Mouse (Mus musculus): ENCODE measurements around the gene Arl2. TPM values are rescaled to one million over a fixed set of nuclear protein-coding genes. Genes with fewer than 3 reads are reported as not detected.

The Arl2 gene
- polyA plus RNA-seq, 1 experiment, result 110 TPM

DNA sequence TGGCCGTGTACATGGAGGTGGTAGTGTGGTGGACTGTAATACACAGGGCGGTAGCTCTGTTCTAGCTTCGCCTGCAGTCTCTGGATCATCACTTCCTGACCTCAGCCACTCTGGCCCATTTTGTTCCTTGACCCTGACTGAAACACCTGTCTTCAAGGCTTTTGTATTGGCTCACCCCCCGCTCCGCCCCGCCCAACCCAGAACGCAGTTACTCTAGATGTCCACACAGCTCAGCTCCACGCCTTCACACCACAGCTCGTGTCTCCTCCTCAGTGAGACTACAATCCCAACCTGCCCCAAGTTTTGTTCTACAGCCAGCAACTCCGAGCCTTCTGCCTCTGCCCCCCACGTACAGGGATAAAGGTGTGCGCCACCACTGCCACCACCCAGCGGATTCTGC is 52.5 kb downstream of the Arl2 start:
- Histone ChIP-seq H3K36me3 (ENCODE audit: control insufficient read depth, insufficient read depth) (peaks cover 6% of the 10 kb centered on the region), H3K27me3 (ENCODE audit: control insufficient read depth, insufficient read depth, insufficient read length) (no peaks in the 10 kb centered on the region), H3ac (ENCODE audit: control insufficient read depth, insufficient read length) (no peak overlapping the region), H3K4me3 (no peak overlapping the region), H3K79me2 (ENCODE audit: control insufficient read depth, insufficient read depth) (peaks cover 38% of the 10 kb centered on the region), H3K4me2 (ENCODE audit: low read depth) (no peak overlapping the region)
- TF ChIP-seq POLR2AphosphoS2 (IDR thresholded peaks at IDR 0.05; ENCODE audit: insufficient read length, low read depth) (no peak), CEBPB (IDR thresholded peaks at IDR 0.05; ENCODE audit: insufficient read depth, poor library complexity, severe bottlenecking) (no peak), POLR2A (IDR thresholded peaks at IDR 0.05; ENCODE audit: insufficient read length, low read depth) (no peak), MYOG (IDR thresholded peaks at IDR 0.05; ENCODE audit: control insufficient read depth in 1 of 3, insufficient read depth in 1 of 3, insufficient read length in 2 of 3, low read depth in 2 of 3) (no peak), MYOD1 (IDR thresholded peaks at IDR 0.05; ENCODE audit: control insufficient read depth in 1 of 3, insufficient read length in 2 of 3, low read depth in 2 of 3) (no peak), TCF12 (IDR thresholded peaks at IDR 0.05; ENCODE audit: insufficient read depth, poor library complexity, severe bottlenecking) (no peak), TCF3 (IDR thresholded peaks at IDR 0.05; ENCODE audit: insufficient read length, low read depth) (no peak), E2F4 (IDR thresholded peaks at IDR 0.05; ENCODE audit: insufficient read depth) (no peak), MAX (IDR thresholded peaks at IDR 0.05; ENCODE audit: low read depth) (no peak), USF1 (IDR thresholded peaks at IDR 0.05; ENCODE audit: low read depth) (no peak), REST (IDR thresholded peaks at IDR 0.05; ENCODE audit: insufficient read depth, insufficient read length) (no peak), SRF (IDR thresholded peaks at IDR 0.05; ENCODE audit: control insufficient read depth, insufficient read length, low read depth) (no peak)

- no peak for TF ChIP-seq REST (IDR thresholded peaks at IDR 0.05; ENCODE audit: insufficient read depth, insufficient read length)
- no peak for TF ChIP-seq MYOG (IDR thresholded peaks at IDR 0.05; ENCODE audit: control insufficient read depth in 1 of 3, insufficient read depth in 1 of 3, insufficient read length in 2 of 3, low read depth in 2 of 3)
- H3K36me3 ChIP-seq (ENCODE audit: control insufficient read depth, insufficient read depth), result no peaks in the 10 kb centered on the region
Measured at GRCm38 (mm10) chr19:6085417-6085879, 55.9 kb downstream of the Arl2 start.

DNA sequence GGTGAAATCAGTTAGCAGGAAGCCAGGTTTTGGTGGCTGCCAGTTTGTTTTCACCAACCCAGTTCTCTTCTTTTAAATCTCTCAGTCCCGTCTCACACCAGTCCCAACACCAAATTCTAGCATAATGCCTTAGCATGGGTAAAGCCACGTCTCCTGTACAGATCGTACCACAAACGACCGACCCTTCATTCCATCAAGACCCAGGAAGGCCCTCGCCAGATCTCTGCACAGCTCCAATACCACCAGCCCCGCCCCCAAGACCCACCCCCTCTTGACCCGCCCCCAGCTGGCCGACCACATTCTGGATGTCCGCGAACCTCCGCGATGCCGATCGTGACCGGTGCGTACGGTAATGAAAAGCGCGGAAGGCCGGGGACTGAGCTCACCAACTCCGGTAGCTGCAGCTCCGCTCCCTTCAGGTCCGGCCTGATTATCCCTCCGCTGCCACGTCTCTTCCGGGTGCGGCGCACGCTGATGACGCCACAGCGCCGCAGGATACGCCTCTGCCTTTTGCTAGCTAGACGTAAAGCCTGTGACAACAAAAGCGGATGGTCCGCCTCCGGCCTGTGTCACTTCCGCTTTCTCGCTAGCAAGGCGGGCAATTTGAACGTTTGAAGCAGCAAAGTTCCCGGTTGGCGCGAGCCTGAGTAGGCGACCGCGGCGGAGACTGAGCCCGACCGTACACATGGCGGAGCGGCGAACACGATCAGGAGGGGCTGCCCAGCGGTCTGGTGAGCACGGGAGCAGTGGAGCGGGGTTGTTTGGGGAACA is 56.7 kb downstream of the Arl2 start, which contains the start of the genes Zfpl1 and Cdca5:
Gene Zfpl1, minus strand, starts transcription at position 479 of the 771 bp plus-strand sequence.
Gene Cdca5, plus strand, starts transcription at position 506 of the 771 bp plus-strand sequence.
- Histone ChIP-seq H3K4me3 (peak within 1 kb of the TSS; percentile 89), H3K79me2 (ENCODE audit: control insufficient read depth, insufficient read depth) (peaks cover 47% of the 10 kb centered on the region), H3K27me3 (ENCODE audit: control insufficient read depth, insufficient read depth, insufficient read length) (no peaks in the 10 kb centered on the region), H3ac (ENCODE audit: control insufficient read depth, insufficient read length) (peak within 1 kb of the TSS; percentile 74), H3K36me3 (ENCODE audit: control insufficient read depth, insufficient read depth) (no peaks in the 10 kb centered on the region), H3K4me2 (ENCODE audit: low read depth) (peak within 1 kb of the TSS; percentile 97)
- TF ChIP-seq REST (IDR thresholded peaks at IDR 0.05; ENCODE audit: insufficient read depth, insufficient read length), result no peak
- peak; percentile 99 for TF ChIP-seq E2F4 (IDR thresholded peaks at IDR 0.05; ENCODE audit: insufficient read depth)
- TF ChIP-seq MAX (IDR thresholded peaks at IDR 0.05; ENCODE audit: low read depth), result no peak
- peak; percentile 64 for TF ChIP-seq POLR2A (IDR thresholded peaks at IDR 0.05; ENCODE audit: insufficient read length, low read depth)
- no peak for TF ChIP-seq TCF3 (IDR thresholded peaks at IDR 0.05; ENCODE audit: insufficient read length, low read depth)
- peak in 2 of 3 experiments; percentile 9 to 63 for TF ChIP-seq MYOG (IDR thresholded peaks at IDR 0.05; ENCODE audit: control insufficient read depth in 1 of 3, insufficient read depth in 1 of 3, insufficient read length in 2 of 3, low read depth in 2 of 3)
- TF ChIP-seq MYOD1 (IDR thresholded peaks at IDR 0.05; ENCODE audit: control insufficient read depth in 1 of 3, insufficient read length in 2 of 3, low read depth in 2 of 3), result peak in 2 of 3 experiments; percentile 16
- no peak for TF ChIP-seq USF1 (IDR thresholded peaks at IDR 0.05; ENCODE audit: low read depth)
- peak; percentile 94 for TF ChIP-seq SRF (IDR thresholded peaks at IDR 0.05; ENCODE audit: control insufficient read depth, insufficient read length, low read depth)
- peak; percentile 20 for TF ChIP-seq POLR2AphosphoS2 (IDR thresholded peaks at IDR 0.05; ENCODE audit: insufficient read length, low read depth)
- no peak for TF ChIP-seq CEBPB (IDR thresholded peaks at IDR 0.05; ENCODE audit: insufficient read depth, poor library complexity, severe bottlenecking)
- no peak for TF ChIP-seq TCF12 (IDR thresholded peaks at IDR 0.05; ENCODE audit: insufficient read depth, poor library complexity, severe bottlenecking)

More at GRCm38 (mm10) chr19:6085417-6085879, 55.9 kb downstream of the Arl2 start:
- H3K4me2 ChIP-seq (ENCODE audit: low read depth), result peak overlapping the region; percentile 97
- no peaks in the 10 kb centered on the region for H3K27me3 ChIP-seq (ENCODE audit: control insufficient read depth, insufficient read depth, insufficient read length)
- peaks cover 47% of the 10 kb centered on the region for H3K79me2 ChIP-seq (ENCODE audit: control insufficient read depth, insufficient read depth)
- peak overlapping the region; percentile 74 for H3ac ChIP-seq (ENCODE audit: control insufficient read depth, insufficient read length)
- peak overlapping the region; percentile 89 for H3K4me3 ChIP-seq

Other genes starting within 250 kb of the Arl2 start
- 0.31 TPM for gene Tigd3, start 247.4 kb downstream of the Arl2 start, polyA plus RNA-seq (2012; fragmentation: generic; extraction: Trizol)
- 78.5 TPM for gene Dpf2, start 228.5 kb downstream of the Arl2 start, polyA plus RNA-seq (2012; fragmentation: generic; extraction: Trizol)
- gene Cdc42ep2, start 216.7 kb downstream of the Arl2 start, polyA plus RNA-seq (2012; fragmentation: generic; extraction: Trizol), result 16.2 TPM
- gene Pola2, start 177.3 kb downstream of the Arl2 start, polyA plus RNA-seq (2012; fragmentation: generic; extraction: Trizol), result 11.9 TPM
- not detected for gene Slc22a20, start 155.4 kb downstream of the Arl2 start, polyA plus RNA-seq (2012; fragmentation: generic; extraction: Trizol)
- 110 TPM for gene Capn1, start 125.7 kb downstream of the Arl2 start, polyA plus RNA-seq (2012; fragmentation: generic; extraction: Trizol)
- gene Syvn1, start 95.0 kb downstream of the Arl2 start, polyA plus RNA-seq (2012; fragmentation: generic; extraction: Trizol), result 24.3 TPM
- 43.0 TPM for gene Mrpl49, start 83.8 kb downstream of the Arl2 start, polyA plus RNA-seq (2012; fragmentation: generic; extraction: Trizol)
- 2,772 TPM for gene Fau, start 83.7 kb downstream of the Arl2 start, polyA plus RNA-seq (2012; fragmentation: generic; extraction: Trizol)
- 44.3 TPM for gene Znhit2, start 80.4 kb downstream of the Arl2 start, polyA plus RNA-seq (2012; fragmentation: generic; extraction: Trizol)
- 37.1 TPM for gene Tm7sf2, start 73.2 kb downstream of the Arl2 start, polyA plus RNA-seq (2012; fragmentation: generic; extraction: Trizol)
- gene Vps51, start 64.3 kb downstream of the Arl2 start, polyA plus RNA-seq (2012; fragmentation: generic; extraction: Trizol), result 49.1 TPM
- 0.13 TPM for gene Tmem262, start 61.5 kb downstream of the Arl2 start, polyA plus RNA-seq (2012; fragmentation: generic; extraction: Trizol)
- gene Gm28374, start 59.3 kb downstream of the Arl2 start, polyA plus RNA-seq (2012; fragmentation: generic; extraction: Trizol), result 0.26 TPM
- gene Zfpl1, start 56.6 kb downstream of the Arl2 start, polyA plus RNA-seq (2012; fragmentation: generic; extraction: Trizol), result 68.5 TPM
- gene Cdca5, start 56.6 kb downstream of the Arl2 start, polyA plus RNA-seq (2012; fragmentation: generic; extraction: Trizol), result 7.7 TPM
- 0.07 TPM for gene AC131692.1, start 47.1 kb downstream of the Arl2 start, polyA plus RNA-seq (2012; fragmentation: generic; extraction: Trizol)
- 0.11 TPM for gene Naaladl1, start 35.8 kb downstream of the Arl2 start, polyA plus RNA-seq (2012; fragmentation: generic; extraction: Trizol)
- 27.5 TPM for gene Sac3d1, start 22.9 kb downstream of the Arl2 start, polyA plus RNA-seq (2012; fragmentation: generic; extraction: Trizol)
- gene Snx15, start 13.2 kb downstream of the Arl2 start, polyA plus RNA-seq (2012; fragmentation: generic; extraction: Trizol), result 18.5 TPM
- 0.05 TPM for gene Batf2, start 565 bp downstream of the Arl2 start, polyA plus RNA-seq (2012; fragmentation: generic; extraction: Trizol)
- gene Majin, start 42.8 kb upstream of the Arl2 start, polyA plus RNA-seq (2012; fragmentation: generic; extraction: Trizol), result not detected
- 0.40 TPM for gene Gpha2, start 84.8 kb upstream of the Arl2 start, polyA plus RNA-seq (2012; fragmentation: generic; extraction: Trizol)
- gene Ppp2r5b, start 94.3 kb upstream of the Arl2 start, polyA plus RNA-seq (2012; fragmentation: generic; extraction: Trizol), result 51.4 TPM
- 15.2 TPM for gene Atg2a, start 100.1 kb upstream of the Arl2 start, polyA plus RNA-seq (2012; fragmentation: generic; extraction: Trizol)
- gene Ehd1, start 135.2 kb upstream of the Arl2 start, polyA plus RNA-seq (2012; fragmentation: generic; extraction: Trizol), result 433 TPM
- gene Cdc42bpg, start 164.9 kb upstream of the Arl2 start, polyA plus RNA-seq (2012; fragmentation: generic; extraction: Trizol), result 10.0 TPM
- gene Men1, start 193.4 kb upstream of the Arl2 start, polyA plus RNA-seq (2012; fragmentation: generic; extraction: Trizol), result 37.2 TPM
- 10.0 TPM for gene Map4k2, start 199.6 kb upstream of the Arl2 start, polyA plus RNA-seq (2012; fragmentation: generic; extraction: Trizol)
- 131 TPM for gene Sf1, start 222.1 kb upstream of the Arl2 start, polyA plus RNA-seq (2012; fragmentation: generic; extraction: Trizol)
- gene Pygm, start 242.9 kb upstream of the Arl2 start, polyA plus RNA-seq (2012; fragmentation: generic; extraction: Trizol), result 232 TPM